Mouse (Mus musculus): ENCODE results near the gene Sidt1.
A peak's percentile ranks its signal among the peaks of the same experiment; 100 is the strongest.
"Not testable (repeated sequence)": the region's sequence is repeated elsewhere in the genome, so short reads cannot be mapped to it uniquely, and the experiment has no call there.

Sidt1 gene

GRCm38 (mm10) chr16:44302126-44302892 lies 30.7 kb downstream of the Sidt1 start:
- DNase-seq (ENCODE audit: low read depth, low spot score): no peak

DNA sequence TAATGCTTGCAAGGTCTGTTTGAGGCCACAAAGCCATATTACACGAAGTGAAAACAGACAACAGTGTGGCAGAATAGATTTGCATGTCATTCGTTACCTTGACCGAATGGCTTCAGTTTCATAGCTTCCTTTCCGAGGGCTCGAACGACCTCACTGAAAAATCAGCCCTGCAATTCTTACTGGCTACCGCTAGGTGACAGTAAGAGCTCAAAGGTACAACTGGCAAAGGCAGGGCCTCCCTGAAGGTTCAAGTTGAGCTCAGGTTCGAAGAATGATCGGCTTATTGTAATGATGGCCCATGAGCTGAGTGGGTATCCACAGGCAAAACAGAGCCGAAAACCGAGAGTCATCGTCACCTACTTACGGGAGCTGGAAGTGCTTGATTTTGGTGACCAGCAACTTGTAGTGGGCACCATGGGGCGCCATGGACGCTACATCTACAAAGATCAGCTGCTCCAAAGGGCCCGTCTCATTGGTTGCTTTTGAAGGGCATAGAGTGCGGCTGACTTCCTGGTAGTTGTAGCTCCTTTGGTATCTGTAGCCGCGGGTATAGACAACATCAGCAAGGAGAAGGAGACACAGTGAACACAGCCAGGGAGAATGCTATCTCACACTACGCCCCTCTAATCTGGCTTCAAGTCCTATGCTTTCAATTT lies 33.4 kb downstream of the Sidt1 start:
- peak; percentile 35 for DNase-seq (ENCODE audit: low read depth, low spot score)

DNA sequence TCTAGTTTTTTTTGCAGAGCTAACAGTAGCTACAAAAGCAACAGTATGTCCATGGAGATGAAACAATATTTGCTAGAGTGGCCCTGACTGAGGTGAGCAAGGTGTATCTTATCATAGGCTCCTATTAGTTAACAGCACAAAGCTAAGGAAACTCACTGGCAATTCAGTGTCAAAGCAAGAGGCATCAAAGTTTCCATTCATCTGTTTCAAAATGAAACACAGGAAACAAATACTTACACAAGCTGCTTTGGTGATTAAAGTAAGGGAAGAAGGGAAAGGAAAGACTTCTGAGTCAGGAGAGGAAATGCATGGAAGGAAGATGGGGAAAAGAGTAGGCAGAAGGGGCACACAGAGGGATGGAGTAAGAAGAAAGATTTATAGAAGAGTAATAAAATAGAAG lies 39.0 kb downstream of the Sidt1 start:
- no peak for DNase-seq (ENCODE audit: low read depth, low spot score)

DNA sequence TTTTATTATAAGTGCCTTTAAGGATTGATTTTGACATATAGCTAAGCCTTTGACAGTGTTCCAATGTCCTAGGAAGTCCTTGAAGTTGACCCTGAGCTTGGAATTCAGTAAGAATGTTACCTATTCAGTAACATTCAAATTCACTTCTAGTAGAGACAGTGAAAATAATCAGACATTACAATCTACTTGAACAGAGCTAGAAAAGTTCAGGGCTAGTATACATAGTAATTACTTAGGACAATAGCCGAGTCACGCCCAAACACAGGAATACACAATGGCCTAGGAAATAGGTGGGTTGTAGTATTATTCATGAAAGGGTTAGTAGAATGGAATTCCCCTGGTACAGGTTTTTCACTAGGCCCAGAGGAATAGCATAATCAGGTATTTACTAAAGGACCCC lies 40.3 kb downstream of the Sidt1 start:
- not testable (repeated sequence) for DNase-seq (ENCODE audit: low read depth, low spot score)

DNA sequence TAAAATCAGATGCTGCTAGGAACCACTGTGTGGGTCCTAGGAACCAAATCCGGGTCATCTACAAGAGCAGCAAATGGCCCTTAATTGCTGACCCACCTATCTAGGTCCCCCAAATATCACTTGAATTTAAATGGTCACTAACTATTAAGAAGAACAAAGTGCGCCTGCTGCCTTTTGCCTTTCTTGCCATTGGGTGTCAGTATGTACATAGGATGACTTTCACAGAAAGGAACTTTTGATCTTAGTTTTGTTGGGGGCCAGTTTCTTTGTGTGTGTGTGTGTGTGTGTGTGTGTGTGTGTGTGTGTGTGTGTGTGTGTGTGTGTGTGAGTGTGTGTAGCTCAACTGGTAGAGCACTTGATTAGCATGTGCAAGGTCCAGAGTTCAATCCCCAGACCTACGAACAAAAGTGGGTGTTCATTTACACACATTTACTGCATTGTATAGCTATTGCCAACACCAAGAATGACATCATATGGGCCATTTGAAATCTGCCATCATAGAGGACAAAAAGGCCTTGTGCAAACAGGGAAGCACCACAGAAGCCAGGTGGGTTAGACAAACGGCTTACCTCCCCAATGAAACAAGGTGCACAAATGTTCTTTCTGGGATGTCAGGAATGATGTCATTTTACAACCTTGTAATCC lies 43.9 kb downstream of the Sidt1 start:
- DNase-seq (ENCODE audit: low read depth, low spot score): no peak

GRCm38 (mm10) chr16:44287356-44287950 lies 45.5 kb downstream of the Sidt1 start:
- peak; percentile 7 for DNase-seq (ENCODE audit: low read depth, low spot score)

DNA sequence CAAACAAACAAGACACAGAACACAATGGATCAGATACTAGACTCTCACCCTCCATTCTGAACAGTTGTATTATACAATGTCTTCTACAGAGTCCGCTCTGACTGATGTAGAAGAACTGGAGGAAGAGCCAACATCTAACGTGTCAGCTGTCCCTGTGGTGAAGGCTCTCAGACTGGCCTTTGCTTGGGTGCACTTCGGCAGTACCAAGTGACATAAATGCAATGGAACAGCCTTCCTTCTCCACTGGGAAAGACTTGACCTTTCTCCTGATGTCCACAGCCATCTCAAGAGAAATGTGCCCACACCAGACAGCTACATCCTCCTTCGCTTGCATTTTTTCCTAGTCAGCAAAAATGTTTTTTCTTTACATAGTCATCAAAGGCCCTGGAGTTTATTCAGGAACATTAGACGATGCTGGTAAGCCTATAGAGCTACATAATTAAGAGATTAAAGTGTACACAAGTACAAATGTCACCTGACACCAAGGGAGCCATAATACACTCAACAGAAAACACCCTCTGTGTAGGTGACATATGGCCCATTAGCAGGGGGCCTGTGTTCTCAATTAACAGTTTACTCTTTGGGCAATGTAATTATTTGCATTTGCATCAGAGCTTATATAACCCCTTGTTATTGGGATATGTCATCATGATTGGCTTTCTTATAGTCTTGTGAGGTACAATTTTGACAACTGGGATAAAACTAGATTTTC lies 50.2 kb downstream of the Sidt1 start:
- DNase-seq (ENCODE audit: low read depth, low spot score): no peak

DNA sequence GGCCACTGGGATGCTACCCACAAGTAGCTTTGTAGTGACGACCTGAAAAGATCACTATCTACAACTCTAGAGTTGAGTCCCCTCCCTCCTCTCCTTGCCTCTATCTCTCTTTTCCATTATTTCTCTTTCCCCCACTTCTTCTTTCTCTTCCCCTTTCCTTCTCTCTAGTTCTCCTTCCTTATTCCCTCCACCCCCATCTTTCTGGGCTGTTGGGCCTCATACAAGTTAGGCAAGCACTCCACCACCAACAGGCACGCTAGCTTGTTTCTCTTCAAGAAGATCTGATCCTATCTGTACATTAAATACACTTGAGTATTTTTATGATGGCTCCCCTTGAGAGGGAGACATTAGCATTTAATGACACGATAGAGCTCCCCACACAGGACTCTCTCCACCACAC lies 51.0 kb downstream of the Sidt1 start:
- no peak for DNase-seq (ENCODE audit: low read depth, low spot score)

DNA sequence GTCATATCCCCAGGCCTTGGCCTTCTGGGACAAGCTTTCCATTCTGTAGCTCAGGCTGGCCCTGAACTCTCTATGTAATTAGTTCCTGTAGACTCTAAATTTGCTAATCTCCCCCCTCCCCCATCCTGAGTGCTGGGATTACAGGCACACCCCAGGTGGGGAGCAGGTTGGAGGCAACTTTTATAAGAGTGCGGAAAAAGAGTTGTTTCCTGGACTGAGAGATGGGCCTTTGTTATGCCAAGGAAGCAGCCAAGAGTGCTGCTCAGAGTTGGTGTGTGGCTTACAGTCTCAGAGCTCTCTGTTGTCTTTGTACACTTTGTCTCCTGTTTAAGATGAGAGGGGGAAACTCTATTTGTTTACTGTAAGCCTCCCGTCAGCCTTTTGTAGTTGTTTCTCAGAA lies 52.2 kb downstream of the Sidt1 start:
- no peak for DNase-seq (ENCODE audit: low read depth, low spot score)

- no peak for DNase-seq (ENCODE audit: low read depth, low spot score)
Measured at GRCm38 (mm10) chr16:44277212-44277611, 55.8 kb downstream of the Sidt1 start.

GRCm38 (mm10) chr16:44271371-44272038 lies 61.5 kb downstream of the Sidt1 start:
- no peak for DNase-seq (ENCODE audit: low read depth, low spot score)

GRCm38 (mm10) chr16:44270606-44271005 lies 62.4 kb downstream of the Sidt1 start:
- no peak for DNase-seq (ENCODE audit: low read depth, low spot score)

GRCm38 (mm10) chr16:44269578-44269977 lies 63.4 kb downstream of the Sidt1 start:
- DNase-seq (ENCODE audit: low read depth, low spot score): no peak

DNA sequence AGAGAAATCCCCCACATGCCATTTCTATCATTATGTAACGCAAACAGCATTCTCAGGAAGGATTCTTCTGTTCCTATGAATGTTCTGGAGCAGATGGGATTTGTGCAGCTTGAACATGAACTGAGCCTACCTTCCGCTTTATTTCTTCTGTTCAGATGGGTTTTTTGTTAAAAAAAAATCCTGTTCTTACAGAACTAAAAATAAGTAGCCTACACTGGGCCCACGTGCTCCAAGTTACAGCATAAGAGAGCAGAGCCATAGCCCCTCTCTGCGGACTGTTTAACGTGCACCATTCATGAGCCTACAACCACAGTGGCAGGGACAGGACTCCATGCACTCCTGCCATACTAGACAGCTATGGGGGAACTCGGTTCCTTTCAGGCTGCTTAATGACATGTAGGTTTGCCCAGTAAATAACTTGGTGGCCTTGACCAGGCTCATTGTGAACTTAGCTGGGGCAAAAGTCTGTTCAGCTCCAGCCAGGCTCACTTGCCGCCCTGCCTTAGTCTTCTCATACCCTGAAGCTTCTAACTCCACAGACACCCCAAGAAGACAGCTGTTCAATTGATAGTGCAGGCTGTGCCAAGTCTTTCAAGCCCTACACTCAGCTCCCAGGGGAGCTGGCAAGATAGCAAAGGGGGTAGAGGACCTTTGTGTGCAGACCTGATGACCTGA lies 64.3 kb downstream of the Sidt1 start:
- no peak for DNase-seq (ENCODE audit: low read depth, low spot score)

GRCm38 (mm10) chr16:44265562-44265961 lies 67.4 kb downstream of the Sidt1 start:
- no peak for DNase-seq (ENCODE audit: low read depth, low spot score)

DNA sequence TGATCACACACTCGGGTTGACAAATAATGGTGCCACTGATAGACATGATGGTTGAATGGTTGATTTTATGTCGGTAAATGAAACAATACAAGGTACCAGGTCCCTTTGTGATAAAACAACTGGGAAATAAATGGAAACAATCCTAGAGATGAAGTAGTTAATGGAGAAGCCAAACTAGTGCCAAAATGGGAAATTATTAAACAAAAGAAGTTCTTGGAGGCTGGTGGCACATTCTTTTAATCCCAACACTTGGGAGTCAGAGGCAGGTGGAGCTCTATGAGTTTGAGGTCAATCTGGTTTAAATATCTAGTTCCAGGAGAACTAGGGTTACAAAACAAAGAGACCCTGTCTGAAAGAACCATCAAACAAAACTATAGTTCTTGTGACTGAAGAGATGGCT lies 68.1 kb downstream of the Sidt1 start:
- no peak for DNase-seq (ENCODE audit: low read depth, low spot score)

DNA sequence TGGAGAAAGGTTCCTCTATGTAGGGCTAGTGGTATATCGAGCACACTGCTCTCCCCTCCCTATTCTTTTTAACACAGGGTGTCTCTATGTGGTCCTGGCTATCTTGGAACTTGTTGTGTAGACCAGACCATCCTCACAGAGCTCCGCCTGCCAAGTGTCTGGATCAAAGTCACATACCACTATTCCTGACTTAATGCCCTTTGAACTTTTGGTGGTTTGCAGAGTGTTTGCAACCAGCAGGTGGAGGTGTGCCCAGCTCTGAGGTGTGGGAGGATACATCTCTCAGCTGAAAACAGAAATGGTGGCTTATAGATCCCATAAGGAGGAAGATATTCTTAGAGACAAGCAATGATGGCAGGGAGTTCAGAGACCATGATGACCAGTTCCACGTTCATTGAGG lies 75.5 kb downstream of the Sidt1 start:
- no peak for DNase-seq (ENCODE audit: low read depth, low spot score)

DNA sequence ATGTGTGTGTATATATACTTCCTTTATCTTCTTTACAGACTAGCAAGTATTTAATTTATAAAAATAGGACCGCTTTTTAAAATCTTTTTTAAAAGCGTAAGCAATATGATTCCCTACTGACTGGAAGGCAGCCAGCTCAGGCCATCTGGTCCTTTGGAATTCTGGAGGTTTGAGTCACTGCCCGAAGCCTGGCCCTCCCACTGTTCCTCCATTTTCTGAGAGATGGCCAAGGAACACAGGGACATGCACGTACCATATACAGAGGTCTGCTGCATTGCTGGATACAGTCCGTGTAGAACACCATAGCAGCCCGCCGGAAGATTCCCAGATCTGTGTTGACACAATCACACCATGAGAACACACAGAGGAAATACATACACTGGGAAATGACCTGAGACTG lies 78.3 kb downstream of the Sidt1 start:
- DNase-seq (ENCODE audit: low read depth, low spot score): peak; percentile 92

DNA sequence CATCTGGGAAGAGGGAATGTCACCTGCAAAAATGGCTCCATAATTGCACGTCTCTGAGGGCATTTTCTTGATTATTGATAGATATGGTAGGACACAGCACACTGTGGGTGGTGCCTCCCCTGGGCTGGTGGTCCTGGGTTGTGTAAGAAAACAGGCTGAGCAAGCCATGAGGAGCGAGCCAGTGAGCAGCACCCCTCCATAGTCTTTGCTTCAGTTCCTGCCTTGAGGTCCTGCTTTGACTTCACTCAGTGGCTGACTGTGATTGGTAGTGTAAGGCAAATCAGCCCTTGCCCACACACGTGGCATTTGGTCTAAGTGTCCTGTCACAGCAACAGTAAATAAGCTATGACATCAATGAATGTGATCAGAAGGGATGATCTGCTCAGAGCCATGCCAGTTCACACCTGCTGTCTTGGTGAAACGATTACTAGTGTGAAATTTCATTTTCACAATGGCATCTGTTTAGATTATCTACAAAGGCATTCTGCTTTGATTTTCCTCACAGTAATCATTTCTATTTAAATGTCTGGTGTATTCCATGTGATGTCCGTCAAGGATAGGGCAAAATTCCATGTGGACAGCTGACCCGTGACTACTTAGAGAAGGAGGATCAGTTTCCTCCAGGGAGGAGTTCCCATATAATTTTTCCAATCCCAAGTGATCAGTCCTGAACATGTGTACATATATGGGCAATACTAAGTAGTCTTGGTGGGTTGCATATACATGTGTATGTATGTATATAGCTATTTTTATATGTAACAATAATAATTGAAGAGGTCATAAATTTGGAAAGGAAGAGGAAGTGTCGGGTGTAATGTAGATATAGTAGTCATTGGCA lies 79.0 kb downstream of the Sidt1 start:
- no peak for DNase-seq (ENCODE audit: low read depth, low spot score)

DNA sequence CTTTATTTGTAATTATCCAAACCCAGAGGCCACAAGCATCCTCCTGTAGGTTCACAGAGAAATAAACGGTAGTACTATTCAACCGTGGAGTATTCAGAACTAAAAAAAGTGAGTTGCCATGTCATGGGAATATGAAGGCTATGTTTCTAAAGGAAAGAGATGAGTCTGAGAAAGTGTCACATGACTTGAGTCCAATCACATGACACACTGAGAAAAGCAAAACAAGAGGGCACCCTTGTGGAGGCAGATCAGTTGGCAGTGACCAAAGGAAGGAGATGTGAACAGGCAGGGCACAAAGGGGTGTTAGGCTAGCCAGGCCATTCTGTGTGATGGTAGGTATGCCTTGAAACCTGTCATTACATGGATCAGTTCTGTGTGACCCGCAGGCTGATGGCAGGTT lies 80.3 kb downstream of the Sidt1 start:
- DNase-seq (ENCODE audit: low read depth, low spot score): no peak

Data from 3T3-L1 (cell line).